ENCODE assay signal across 8 mouse cellular contexts in genomic region chr11:68939451-68940304, GRCm38 (mm10). TPM values are rescaled to one million over a fixed set of nuclear protein-coding genes. Genes with fewer than 3 reads are reported as not detected.
DNase-seq lines count a peak whose midpoint lies in the region; ATAC-seq and TF ChIP-seq lines count a peak whose summit lies in the region.

No protein-coding gene starts in this region.

- peak overlapping the region; percentile 57 for H3K4me2 ChIP-seq in forebrain, embryonic 12.5 days
- H3K4me2 ChIP-seq in heart, postnatal 0 days (ENCODE audit: low read depth, low read length) = peak overlapping the region; percentile 68
- H3K4me2 ChIP-seq in liver, embryonic 16.5 days (ENCODE audit: low read depth, low read length) = peak overlapping the region; percentile 69
- peak overlapping the region; percentile 62 for H3K4me2 ChIP-seq in neural tube, embryonic 13.5 days

- peaks cover 2% of the 10 kb centered on the region; the same call in 1 of the 2 replicates for H3K27me3 ChIP-seq in E14TG2a.4 (ENCODE audit: insufficient read depth, low read length)
- no peaks in the 10 kb centered on the region for H3K27me3 ChIP-seq in forebrain, embryonic 12.5 days
- no peaks in the 10 kb centered on the region for H3K27me3 ChIP-seq in heart, postnatal 0 days (ENCODE audit: control insufficient read depth, insufficient read depth, low read length)
- H3K27me3 ChIP-seq in liver, embryonic 16.5 days (ENCODE audit: control insufficient read depth, insufficient read depth, low read depth, low read length) = no peaks in the 10 kb centered on the region
- no peaks in the 10 kb centered on the region for H3K27me3 ChIP-seq in neural tube, embryonic 13.5 days
- no peaks in the 10 kb centered on the region for H3K27me3 ChIP-seq in testis, adult 2 months (ENCODE audit: control insufficient read depth, insufficient read depth, low read length)

- no peak for TF ChIP-seq CTCF in E14TG2a.4 (conservative IDR thresholded peaks at IDR 0.05; ENCODE audit: low read length)
- no peak for TF ChIP-seq CTCF in heart, postnatal 0 days (IDR thresholded peaks at IDR 0.05; ENCODE audit: low read depth)
- no peak for TF ChIP-seq CTCF in testis, adult 2 months (IDR thresholded peaks at IDR 0.05; ENCODE audit: control insufficient read depth, insufficient read depth, insufficient replicate concordance, low read depth, low read length)

- H3K36me3 ChIP-seq in E14TG2a.4 (ENCODE audit: insufficient read depth, low read length) = peaks cover 9% of the 10 kb centered on the region
- no peaks in the 10 kb centered on the region for H3K36me3 ChIP-seq in forebrain, embryonic 12.5 days (replicated peaks)
- H3K36me3 ChIP-seq in heart, postnatal 0 days (replicated peaks; ENCODE audit: control insufficient read depth, insufficient read depth, low read length) = 0 out of 2 replicates have a peak, but pooled peaks cover 7% of the 10 kb centered on the region
- H3K36me3 ChIP-seq in liver, embryonic 16.5 days (ENCODE audit: control insufficient read depth, insufficient read depth) = no peaks in the 10 kb centered on the region
- H3K36me3 ChIP-seq in neural tube, embryonic 13.5 days = peaks cover 10% of the 10 kb centered on the region; the same call in 1 of the 2 replicates
- no peaks in the 10 kb centered on the region for H3K36me3 ChIP-seq in testis, adult 2 months (ENCODE audit: control insufficient read depth, insufficient read depth, low read length)

- H3K4me3 ChIP-seq in E14TG2a.4 (replicated peaks; ENCODE audit: low read length) = peak overlapping the region; percentile 73
- H3K4me3 ChIP-seq in forebrain, embryonic 12.5 days (replicated peaks) = peak overlapping the region; percentile 48
- peak overlapping the region; percentile 49 for H3K4me3 ChIP-seq in heart, postnatal 0 days (ENCODE audit: low read depth, low read length)
- H3K4me3 ChIP-seq in liver, embryonic 16.5 days (ENCODE audit: low read depth, low read length) = peak overlapping the region; percentile 59
- H3K4me3 ChIP-seq in neural tube, embryonic 13.5 days = peak overlapping the region; percentile 52
- peak overlapping the region; percentile 67 for H3K4me3 ChIP-seq in testis, adult 2 months (ENCODE audit: control insufficient read depth, low read depth, low read length)

- peaks cover 19% of the 10 kb centered on the region for H3K4me1 ChIP-seq in E14TG2a.4 (replicated peaks; ENCODE audit: low read depth, low read length)
- peaks cover 6% of the 10 kb centered on the region for H3K4me1 ChIP-seq in forebrain, embryonic 12.5 days
- peaks cover 10% of the 10 kb centered on the region; the same call in 1 of the 2 replicates for H3K4me1 ChIP-seq in heart, postnatal 0 days (ENCODE audit: control insufficient read depth, insufficient read depth)
- H3K4me1 ChIP-seq in liver, embryonic 16.5 days (ENCODE audit: control insufficient read depth, low read depth, low read length) = peaks cover 10% of the 10 kb centered on the region
- H3K4me1 ChIP-seq in neural tube, embryonic 13.5 days (replicated peaks) = peaks cover 18% of the 10 kb centered on the region
- H3K4me1 ChIP-seq in testis, adult 2 months (ENCODE audit: control insufficient read depth, insufficient read depth, low read length) = peaks cover 14% of the 10 kb centered on the region

- no peaks in the 10 kb centered on the region for H3K9me3 ChIP-seq in E14TG2a.4 (ENCODE audit: low read length)
- no peaks in the 10 kb centered on the region for H3K9me3 ChIP-seq in forebrain, embryonic 12.5 days
- H3K9me3 ChIP-seq in heart, postnatal 0 days (replicated peaks; ENCODE audit: control insufficient read depth, low read length) = no peaks in the 10 kb centered on the region
- no peaks in the 10 kb centered on the region for H3K9me3 ChIP-seq in liver, embryonic 16.5 days (replicated peaks; ENCODE audit: control insufficient read depth, low read length)
- H3K9me3 ChIP-seq in neural tube, embryonic 13.5 days = no peaks in the 10 kb centered on the region

- peak; percentile 54; the same call in 1 of the 2 replicates for TF ChIP-seq POLR2A in testis, adult 2 months (IDR thresholded peaks at IDR 0.05; ENCODE audit: control insufficient read depth, low read depth, low read length)

- ATAC-seq in forebrain, embryonic 12.5 days (ENCODE audit: low FRiP score) = peak; percentile 100
- peak; percentile 100 for ATAC-seq in heart, postnatal 0 days (ENCODE audit: insufficient read depth, low read depth)
- ATAC-seq in liver, embryonic 16.5 days (ENCODE audit: low read depth) = peak; percentile 99
- ATAC-seq in neural tube, embryonic 13.5 days (ENCODE audit: low read depth) = peak; percentile 99

- peak overlapping the region; percentile 84 for H3K27ac ChIP-seq in forebrain, embryonic 12.5 days
- H3K27ac ChIP-seq in heart, postnatal 0 days (ENCODE audit: low read depth) = peak overlapping the region; percentile 75
- no peak overlapping the region for H3K27ac ChIP-seq in liver, embryonic 16.5 days (ENCODE audit: low read length)
- peak overlapping the region; percentile 83 for H3K27ac ChIP-seq in neural tube, embryonic 13.5 days (replicated peaks)
- 0 out of 2 replicates have a peak overlapping the region, but pooled peaks have one; percentile 56 for H3K27ac ChIP-seq in testis, adult 2 months (ENCODE audit: control insufficient read depth, insufficient read depth, low read depth, low read length)

- WGBS in forebrain, embryonic 12.5 days = 2% methylated on average over 16 of the region's 16 CpGs
- WGBS in heart, postnatal 0 days = 1% methylated on average over 16 of the region's 16 CpGs
- WGBS in liver, embryonic 16.5 days (ENCODE audit: insufficient replicate concordance) = 2% methylated on average over 16 of the region's 16 CpGs
- 3% methylated on average over 16 of the region's 16 CpGs for WGBS in neural tube, embryonic 13.5 days

- H3K9ac ChIP-seq in forebrain, embryonic 12.5 days = peak overlapping the region; percentile 62
- H3K9ac ChIP-seq in heart, postnatal 0 days (replicated peaks; ENCODE audit: low read depth, low read length) = peak overlapping the region; percentile 54
- H3K9ac ChIP-seq in liver, embryonic 16.5 days (ENCODE audit: low read depth, low read length) = peak overlapping the region; percentile 57
- H3K9ac ChIP-seq in neural tube, embryonic 13.5 days = peak overlapping the region; percentile 74

- peak; percentile 86 for DNase-seq in c-Kit-positive CD71-positive TER-119-positive erythroid progenitor cells, embryonic 14.5 days (ENCODE audit: low spot score)
- DNase-seq in heart, postnatal 0 days (ENCODE audit: low spot score) = peak; percentile 97
- DNase-seq in kidney, postnatal 4 days = peak; percentile 83 to 90

- no peak for TF ChIP-seq EP300 in heart, postnatal 0 days (IDR thresholded peaks at IDR 0.05; ENCODE audit: low read depth)

RNA-seq across cellular contexts. Expression of gene Odf4, which starts 12.8 kb away (rescaled TPM):
- polyA plus RNA-seq in forebrain, embryonic 12.5 days (2016; fragmentation: Nextera tagmentation; extraction: Ambion mirVana) = 0.18 and 0.54 TPM in 2 replicates
- total RNA-seq in heart, postnatal 0 days (2014; rRNA removed; ENCODE audit: low replicate concordance) = not detected in 2 replicates
- not detected in 2 replicates for polyA plus RNA-seq in heart, postnatal 0 days (2015; fragmentation: Nextera tagmentation; extraction: Ambion mirVana)
- polyA plus RNA-seq in liver, embryonic 16.5 days (2015; fragmentation: Nextera tagmentation; extraction: Ambion mirVana) = not detected in 2 replicates
- 0.40 TPM in 1 of 2 replicates, not detected in the other for polyA plus RNA-seq in neural tube, embryonic 13.5 days (2015; fragmentation: Nextera tagmentation; extraction: Ambion mirVana)
- 506 and 512 TPM in 2 replicates for polyA plus RNA-seq in testis, adult 2 months (2012; rRNA removed)

RNA-seq across cellular contexts. Expression of gene Arhgef15, which starts 17.6 kb away (rescaled TPM):
- polyA plus RNA-seq in forebrain, embryonic 12.5 days (2016; fragmentation: Nextera tagmentation; extraction: Ambion mirVana) = 5.6 and 6.4 TPM in 2 replicates
- total RNA-seq in heart, postnatal 0 days (2014; rRNA removed; ENCODE audit: low replicate concordance) = 12.6 and 19.8 TPM in 2 replicates
- 10.0 and 11.6 TPM in 2 replicates for polyA plus RNA-seq in heart, postnatal 0 days (2015; fragmentation: Nextera tagmentation; extraction: Ambion mirVana)
- 1.7 and 2.0 TPM in 2 replicates for polyA plus RNA-seq in liver, embryonic 16.5 days (2015; fragmentation: Nextera tagmentation; extraction: Ambion mirVana)
- 14.4 and 14.8 TPM in 2 replicates for polyA plus RNA-seq in neural tube, embryonic 13.5 days (2015; fragmentation: Nextera tagmentation; extraction: Ambion mirVana)
- polyA plus RNA-seq in testis, adult 2 months (2012; rRNA removed) = 3.7 and 3.8 TPM in 2 replicates

RNA-seq across cellular contexts. Expression of gene Slc25a35, which starts 28.3 kb away (rescaled TPM):
- polyA plus RNA-seq in forebrain, embryonic 12.5 days (2016; fragmentation: Nextera tagmentation; extraction: Ambion mirVana) = 2.1 and 2.6 TPM in 2 replicates
- total RNA-seq in heart, postnatal 0 days (2014; rRNA removed; ENCODE audit: low replicate concordance) = 0.70 and 3.6 TPM in 2 replicates
- 1.9 and 2.0 TPM in 2 replicates for polyA plus RNA-seq in heart, postnatal 0 days (2015; fragmentation: Nextera tagmentation; extraction: Ambion mirVana)
- polyA plus RNA-seq in liver, embryonic 16.5 days (2015; fragmentation: Nextera tagmentation; extraction: Ambion mirVana) = 0.37 and 0.80 TPM in 2 replicates
- 2.0 and 2.5 TPM in 2 replicates for polyA plus RNA-seq in neural tube, embryonic 13.5 days (2015; fragmentation: Nextera tagmentation; extraction: Ambion mirVana)
- polyA plus RNA-seq in testis, adult 2 months (2012; rRNA removed) = 40.8 and 56.4 TPM in 2 replicates

RNA-seq across cellular contexts. Expression of gene Rangrf, which starts 35.3 kb away (rescaled TPM):
- 54.1 and 57.8 TPM in 2 replicates for polyA plus RNA-seq in forebrain, embryonic 12.5 days (2016; fragmentation: Nextera tagmentation; extraction: Ambion mirVana)
- 101 and 103 TPM in 2 replicates for total RNA-seq in heart, postnatal 0 days (2014; rRNA removed; ENCODE audit: low replicate concordance)
- polyA plus RNA-seq in heart, postnatal 0 days (2015; fragmentation: Nextera tagmentation; extraction: Ambion mirVana) = 78.0 and 85.1 TPM in 2 replicates
- polyA plus RNA-seq in liver, embryonic 16.5 days (2015; fragmentation: Nextera tagmentation; extraction: Ambion mirVana) = 16.3 and 19.3 TPM in 2 replicates
- 27.6 and 33.7 TPM in 2 replicates for polyA plus RNA-seq in neural tube, embryonic 13.5 days (2015; fragmentation: Nextera tagmentation; extraction: Ambion mirVana)
- 1,176 and 1,231 TPM in 2 replicates for polyA plus RNA-seq in testis, adult 2 months (2012; rRNA removed)

RNA-seq across cellular contexts. Expression of gene Rpl26, which starts 38.3 kb away (rescaled TPM):
- polyA plus RNA-seq in forebrain, embryonic 12.5 days (2016; fragmentation: Nextera tagmentation; extraction: Ambion mirVana) = 781 and 837 TPM in 2 replicates
- total RNA-seq in heart, postnatal 0 days (2014; rRNA removed; ENCODE audit: low replicate concordance) = 1,343 and 1,533 TPM in 2 replicates
- polyA plus RNA-seq in heart, postnatal 0 days (2015; fragmentation: Nextera tagmentation; extraction: Ambion mirVana) = 529 and 545 TPM in 2 replicates
- polyA plus RNA-seq in liver, embryonic 16.5 days (2015; fragmentation: Nextera tagmentation; extraction: Ambion mirVana) = 457 and 528 TPM in 2 replicates
- 743 and 760 TPM in 2 replicates for polyA plus RNA-seq in neural tube, embryonic 13.5 days (2015; fragmentation: Nextera tagmentation; extraction: Ambion mirVana)
- 938 and 997 TPM in 2 replicates for polyA plus RNA-seq in testis, adult 2 months (2012; rRNA removed)

Comparison
In these comparisons a context has a peak if more than half of its experiments do, and no peak if none do; other contexts are left out.
1. RNA of gene Odf4, which starts 12.8 kb away (polyA plus RNA-seq): 506 to 512 TPM in testis, adult 2 months; 0.18 to 0.54 TPM in forebrain, embryonic 12.5 days, 0.40 TPM in neural tube, embryonic 13.5 days, not detected in heart, postnatal 0 days and not detected in liver, embryonic 16.5 days; every median in the first group is over 100 times any median in the second.
2. RNA of gene Slc25a35, which starts 28.3 kb away (polyA plus RNA-seq): 40.8 to 56.4 TPM in testis, adult 2 months; 2.1 to 2.6 TPM in forebrain, embryonic 12.5 days, 1.9 to 2.0 TPM in heart, postnatal 0 days, 2.0 to 2.5 TPM in neural tube, embryonic 13.5 days and 0.37 to 0.80 TPM in liver, embryonic 16.5 days; every median in the first group is over 10 times any median in the second.
3. Peak in every context shown above with its lines, with median percentiles within 50 percentile points of each other: H3K4me3 ChIP-seq, DNase-seq, ATAC-seq, H3K4me2 ChIP-seq and H3K9ac ChIP-seq.